Mouse (Mus musculus): ENCODE measurements at regions not wholly inside any gene's neighbourhood (a gene's known extent, or its start where the extent isn't known, plus 50 kb on each side); places are given as distances from the start of the nearest gene placed in this dataset.

- DNase-seq (ENCODE audit: low spot score in 2 of 2) = no peak
These were observed 688.4 kb downstream of the Hs3st4 start for GRCm38 (mm10) chr7:124671117-124671516.

- no peak for DNase-seq (ENCODE audit: low spot score in 2 of 2)
These were observed 694.3 kb downstream of the Hs3st4 start for GRCm38 (mm10) chr7:124676854-124677515.

- no peak for DNase-seq (ENCODE audit: low spot score in 2 of 2)
These were observed 697.9 kb downstream of the Hs3st4 start for GRCm38 (mm10) chr7:124680561-124680960.

- DNase-seq (ENCODE audit: low spot score in 2 of 2) = peak; percentile 19 to 46
These were observed 698.5 kb downstream of the Hs3st4 start for GRCm38 (mm10) chr7:124681212-124681611.

- DNase-seq (ENCODE audit: low spot score in 2 of 2) = no peak
These were observed 699.2 kb downstream of the Hs3st4 start for GRCm38 (mm10) chr7:124681820-124682219.

- DNase-seq (ENCODE audit: low spot score in 2 of 2) = no peak
These were observed 702.8 kb downstream of the Hs3st4 start for GRCm38 (mm10) chr7:124685424-124685823.

- DNase-seq (ENCODE audit: low spot score in 2 of 2) = no peak
These were observed 721.6 kb downstream of the Hs3st4 start for GRCm38 (mm10) chr7:124704163-124704824.

- no peak for DNase-seq (ENCODE audit: low spot score in 2 of 2)
These were observed 724.5 kb downstream of the Hs3st4 start for GRCm38 (mm10) chr7:124707143-124707542.

GRCm38 (mm10) chr7:124708771-124709485 is 726.3 kb downstream of the Hs3st4 start:
- peak; percentile 22 to 24 for DNase-seq (ENCODE audit: low spot score in 2 of 2)

- no peak for DNase-seq (ENCODE audit: low spot score in 2 of 2)
These were observed 723.5 kb upstream of the Kdm8 start for GRCm38 (mm10) chr7:124720927-124721326.

- DNase-seq (ENCODE audit: low spot score in 2 of 2) = no peak
These were observed 702.4 kb upstream of the Kdm8 start for GRCm38 (mm10) chr7:124742086-124742485.

GRCm38 (mm10) chr7:124746321-124746720 is 698.2 kb upstream of the Kdm8 start:
- DNase-seq (ENCODE audit: low spot score in 2 of 2) = no peak

GRCm38 (mm10) chr7:124748396-124748795 is 696.1 kb upstream of the Kdm8 start:
- peak; percentile 19 to 60 for DNase-seq (ENCODE audit: low spot score in 2 of 2)

- no peak for DNase-seq (ENCODE audit: low spot score in 2 of 2)
These were observed 685.4 kb upstream of the Kdm8 start for GRCm38 (mm10) chr7:124759084-124759483.

GRCm38 (mm10) chr7:124777822-124778221 is 666.7 kb upstream of the Kdm8 start:
- DNase-seq (ENCODE audit: low spot score in 2 of 2) = no peak

GRCm38 (mm10) chr7:124782816-124783215 is 661.7 kb upstream of the Kdm8 start:
- DNase-seq (ENCODE audit: low spot score in 2 of 2) = peak in 1 of 2 experiments; percentile 11

- no peak for DNase-seq (ENCODE audit: low spot score in 2 of 2)
These were observed 659.5 kb upstream of the Kdm8 start for GRCm38 (mm10) chr7:124784995-124785394.

- DNase-seq (ENCODE audit: low spot score in 2 of 2) = no peak
These were observed 658.6 kb upstream of the Kdm8 start for GRCm38 (mm10) chr7:124785896-124786295.

GRCm38 (mm10) chr7:124788781-124789180 is 655.7 kb upstream of the Kdm8 start:
- DNase-seq (ENCODE audit: low spot score in 2 of 2) = peak; percentile 49 to 67

GRCm38 (mm10) chr7:124803101-124803500 is 641.4 kb upstream of the Kdm8 start:
- DNase-seq (ENCODE audit: low spot score in 2 of 2) = no peak

GRCm38 (mm10) chr7:124834692-124835091 is 609.8 kb upstream of the Kdm8 start:
- DNase-seq (ENCODE audit: low spot score in 2 of 2) = no peak

GRCm38 (mm10) chr7:124836531-124836930 is 607.9 kb upstream of the Kdm8 start:
- DNase-seq (ENCODE audit: low spot score in 2 of 2) = peak in 1 of 2 experiments; percentile 8

GRCm38 (mm10) chr7:124855056-124855455 is 589.4 kb upstream of the Kdm8 start:
- peak; percentile 20 for DNase-seq (ENCODE audit: low spot score in 2 of 2)
